Mouse (Mus musculus) gastrocnemius, postnatal 25 days (tissue): ENCODE measurements around the gene Tmem268. TPM values are rescaled to one million over a fixed set of nuclear protein-coding genes. Genes with fewer than 3 reads are reported as not detected.

Experiments
- DNase-seq: peaks from one replicate; pipeline ENCODE4 v3.0.0; 2022
- total RNA-seq, 2 experiments: library from RNA; stranded (reverse); gene quantifications; 1 replicate in 1 of 2; 2 replicates in 1 of 2; pipeline ENCODE4 v1.2.3; 2021

Gene Tmem268
- total RNA-seq, 2 experiments from 2014 or later = 10.4 to 12.1 TPM

- no peak for DNase-seq
Observed at GRCm38 (mm10) chr4:63596010-63596409, 37.4 kb downstream of the Tmem268 start.

GRCm38 (mm10) chr4:63600786-63601185 is 42.2 kb downstream of the Tmem268 start:
- DNase-seq = no peak

GRCm38 (mm10) chr4:63601263-63601662 is 42.7 kb downstream of the Tmem268 start:
- DNase-seq = no peak

- no peak for DNase-seq
Observed at GRCm38 (mm10) chr4:63604945-63605344, 46.4 kb downstream of the Tmem268 start, which contains the start of gene Gm11213. TSS of gene Gm11213 (minus strand) at chr4:63605261.

GRCm38 (mm10) chr4:63605545-63605944 is 47.0 kb downstream of the Tmem268 start:
- no peak for DNase-seq

GRCm38 (mm10) chr4:63605968-63606367 is 47.4 kb downstream of the Tmem268 start:
- no peak for DNase-seq

- no peak for DNase-seq
Observed at GRCm38 (mm10) chr4:63608391-63608790, 49.8 kb downstream of the Tmem268 start.

- DNase-seq = no peak
Observed at GRCm38 (mm10) chr4:63621861-63622260, 63.3 kb downstream of the Tmem268 start.

GRCm38 (mm10) chr4:63622378-63622835 is 63.8 kb downstream of the Tmem268 start, which contains the start of gene Tex48:
TSS of gene Tex48 (minus strand) at chr4:63622428.
- DNase-seq = no peak

GRCm38 (mm10) chr4:63625563-63626080 is 67.0 kb downstream of the Tmem268 start:
- DNase-seq = no peak

GRCm38 (mm10) chr4:63627111-63627510 is 68.5 kb downstream of the Tmem268 start:
- no peak for DNase-seq

- no peak for DNase-seq
Observed at GRCm38 (mm10) chr4:63633181-63633580, 74.6 kb downstream of the Tmem268 start.

Other genes starting within 250 kb of the Tmem268 start
- gene Orm1, start 214.2 kb upstream of the Tmem268 start, total RNA-seq = 10 to 100 TPM in 1 of 2 experiments, under 1 TPM in 1; 0.38 to 13.6 TPM
- gene Orm3, start 202.6 kb upstream of the Tmem268 start, total RNA-seq = under 1 TPM in 1 of 2 experiments, not detected in 1; 0.38 TPM
- 1 to 10 TPM in 1 of 2 experiments, not detected in 1; 1.8 TPM for gene Orm2, start 196.3 kb upstream of the Tmem268 start, total RNA-seq
- 1 to 10 TPM; 1.1 to 1.4 TPM for gene Akna, start 155.4 kb upstream of the Tmem268 start, total RNA-seq
- gene Whrn, start 62.8 kb upstream of the Tmem268 start, total RNA-seq = 1 to 10 TPM; 2.1 to 2.6 TPM
- gene Atp6v1g1, start 14.0 kb upstream of the Tmem268 start, total RNA-seq = 100 to 1,000 TPM; 203 to 223 TPM
- gene Gm11213, start 46.5 kb downstream of the Tmem268 start, total RNA-seq = not detected
- not detected for gene Tex48, start 63.6 kb downstream of the Tmem268 start, total RNA-seq
- gene Gm11214, start 104.6 kb downstream of the Tmem268 start, total RNA-seq = not detected
- under 1 TPM in 1 of 2 experiments, not detected in 1; 0.08 TPM for gene Tnfsf15, start 186.3 kb downstream of the Tmem268 start, total RNA-seq